Mouse (Mus musculus): ENCODE data around the gene Fbxw21.
"Not testable (repeated sequence)": the region's sequence is repeated elsewhere in the genome, so short reads cannot be mapped to it uniquely, and the experiment has no call there.

Gene Fbxw21

GRCm38 (mm10) chr9:109161941-109162340, at the start of gene Fbxw21:
Gene Fbxw21 (minus strand): TSS chr9:109162041.
- no peak for DNase-seq (ENCODE audit: low spot score)

GRCm38 (mm10) chr9:109201347-109201746, 39.5 kb upstream of the Fbxw21 start:
- DNase-seq (ENCODE audit: low spot score) = not testable (repeated sequence)

GRCm38 (mm10) chr9:109200349-109200748, 38.5 kb upstream of the Fbxw21 start:
- no peak for DNase-seq (ENCODE audit: low spot score)

GRCm38 (mm10) chr9:109199353-109199752, 37.5 kb upstream of the Fbxw21 start:
- no peak for DNase-seq (ENCODE audit: low spot score)

- not testable (repeated sequence) for DNase-seq (ENCODE audit: low spot score)
Measured at GRCm38 (mm10) chr9:109195875-109196274, 34.0 kb upstream of the Fbxw21 start, which contains the start of gene Fbxw13. Gene Fbxw13 (minus strand): TSS chr9:109195975.

GRCm38 (mm10) chr9:109177208-109177607, 15.4 kb upstream of the Fbxw21 start:
- no peak for DNase-seq (ENCODE audit: low spot score)

- DNase-seq (ENCODE audit: low spot score) = no peak
Measured at GRCm38 (mm10) chr9:109176301-109176700, 14.5 kb upstream of the Fbxw21 start.

GRCm38 (mm10) chr9:109167316-109167715, 5.5 kb upstream of the Fbxw21 start:
- DNase-seq (ENCODE audit: low spot score) = no peak

- not testable (repeated sequence) for DNase-seq (ENCODE audit: low spot score)
Measured at GRCm38 (mm10) chr9:109140414-109140813, 21.4 kb downstream of the Fbxw21 start.

- no peak for DNase-seq (ENCODE audit: low spot score)
Measured at GRCm38 (mm10) chr9:109130076-109130475, 31.8 kb downstream of the Fbxw21 start.

- DNase-seq (ENCODE audit: low spot score) = no peak
Measured at GRCm38 (mm10) chr9:109128211-109128610, 33.6 kb downstream of the Fbxw21 start.

GRCm38 (mm10) chr9:109127076-109127475, 34.8 kb downstream of the Fbxw21 start:
- DNase-seq (ENCODE audit: low spot score) = no peak

- no peak for DNase-seq (ENCODE audit: low spot score)
Measured at GRCm38 (mm10) chr9:109125481-109125880, 36.4 kb downstream of the Fbxw21 start.

- no peak for DNase-seq (ENCODE audit: low spot score)
Measured at GRCm38 (mm10) chr9:109125043-109125442, 36.8 kb downstream of the Fbxw21 start.

GRCm38 (mm10) chr9:109124164-109124563, 37.7 kb downstream of the Fbxw21 start:
- no peak for DNase-seq (ENCODE audit: low spot score)

- no peak for DNase-seq (ENCODE audit: low spot score)
Measured at GRCm38 (mm10) chr9:109123266-109123665, 38.6 kb downstream of the Fbxw21 start.

GRCm38 (mm10) chr9:109122553-109123085, 39.2 kb downstream of the Fbxw21 start:
- DNase-seq (ENCODE audit: low spot score) = no peak

- DNase-seq (ENCODE audit: low spot score) = no peak
Measured at GRCm38 (mm10) chr9:109120956-109121355, 40.9 kb downstream of the Fbxw21 start.

GRCm38 (mm10) chr9:109119571-109119970, 42.3 kb downstream of the Fbxw21 start:
- DNase-seq (ENCODE audit: low spot score) = no peak

GRCm38 (mm10) chr9:109118106-109118505, 43.7 kb downstream of the Fbxw21 start:
- DNase-seq (ENCODE audit: low spot score) = no peak

- DNase-seq (ENCODE audit: low spot score) = no peak
Measured at GRCm38 (mm10) chr9:109116205-109116604, 45.6 kb downstream of the Fbxw21 start.

- DNase-seq (ENCODE audit: low spot score) = no peak
Measured at GRCm38 (mm10) chr9:109114871-109115270, 47.0 kb downstream of the Fbxw21 start.

- no peak for DNase-seq (ENCODE audit: low spot score)
Measured at GRCm38 (mm10) chr9:109114276-109114675, 47.6 kb downstream of the Fbxw21 start.

- DNase-seq (ENCODE audit: low spot score) = no peak
Measured at GRCm38 (mm10) chr9:109113331-109113730, 48.5 kb downstream of the Fbxw21 start.

Measured in yolk sac, embryonic 10.5 days (tissue).